Mouse (Mus musculus): Measurements from ENCODE around the gene B230307C23Rik. TPM values are rescaled to one million over a fixed set of nuclear protein-coding genes. Genes with fewer than 3 reads are reported as not detected.
"Not testable (repeated sequence)": the region's sequence is repeated elsewhere in the genome, so short reads cannot be mapped to it uniquely, and the experiment has no call there.

B230307C23Rik gene
- polyA plus RNA-seq, 2 experiments: 13.5 to 32.9 TPM

DNA sequence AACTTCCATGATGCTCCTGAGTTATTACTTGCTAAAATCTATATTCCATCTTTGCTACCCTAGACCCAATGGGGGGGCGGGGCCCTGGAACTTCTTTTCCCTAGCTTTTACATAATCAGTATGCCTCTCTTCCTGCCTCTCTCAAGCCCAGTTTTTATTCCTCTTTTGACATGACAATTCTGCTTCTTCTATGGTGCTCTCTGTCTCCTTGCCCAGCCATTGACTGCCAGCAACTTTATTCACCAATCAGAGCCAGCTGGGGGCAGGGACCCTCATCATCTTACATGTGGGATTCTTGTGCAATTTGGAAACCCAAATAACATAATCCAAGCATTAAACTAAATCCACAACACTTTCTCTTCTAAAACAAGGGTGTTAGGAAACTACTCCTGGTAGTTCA, 15.8 kb upstream of the B230307C23Rik start:
- Histone ChIP-seq H3K9ac (ENCODE audit: low read depth, low read length, severe bottlenecking) (no peak overlapping the region), H3K9me3 (ENCODE audit: control insufficient read depth, low read length) (no peaks in the 10 kb centered on the region), H3K27me3 (ENCODE audit: control insufficient read depth, insufficient read depth, low read length) (no peaks in the 10 kb centered on the region), H3K36me3 (ENCODE audit: control insufficient read depth, insufficient read depth, low read length) (no peaks in the 10 kb centered on the region), H3K27ac (replicated peaks; ENCODE audit: low read depth, low read length) (no peak overlapping the region), H3K4me2 (replicated peaks; ENCODE audit: low read depth, low read length, severe bottlenecking) (no peak overlapping the region), H3K4me3 (replicated peaks; ENCODE audit: low read length) (no peak overlapping the region), H3K4me1 (ENCODE audit: control insufficient read depth, insufficient read depth, low read length) (no peaks in the 10 kb centered on the region)
- TF ChIP-seq POLR2A (IDR thresholded peaks at IDR 0.05; ENCODE audit: borderline replicate concordance, extremely low read depth, insufficient read depth, insufficient read length): no peak
- no peak for DNase-seq (ENCODE audit: low spot score)
- no peak for ATAC-seq (ENCODE audit: low FRiP score, low read depth)
- WGBS: 100% methylated on average over 1 of the region's 1 CpGs

- Histone ChIP-seq H3K4me1 (ENCODE audit: control insufficient read depth, insufficient read depth, low read length) (no peaks in the 10 kb centered on the region), H3K4me3 (replicated peaks; ENCODE audit: low read length) (no peak overlapping the region), H3K9me3 (ENCODE audit: control insufficient read depth, low read length) (no peaks in the 10 kb centered on the region), H3K36me3 (ENCODE audit: control insufficient read depth, insufficient read depth, low read length) (no peaks in the 10 kb centered on the region), H3K4me2 (replicated peaks; ENCODE audit: low read depth, low read length, severe bottlenecking) (no peak overlapping the region), H3K9ac (ENCODE audit: low read depth, low read length, severe bottlenecking) (no peak overlapping the region), H3K27ac (replicated peaks; ENCODE audit: low read depth, low read length) (no peak overlapping the region), H3K27me3 (ENCODE audit: control insufficient read depth, insufficient read depth, low read length) (no peaks in the 10 kb centered on the region)
- 62% methylated on average over 5 of the region's 5 CpGs for WGBS
- DNase-seq (ENCODE audit: low spot score) (no peak), ATAC-seq (ENCODE audit: low FRiP score, low read depth) (no peak)
- TF ChIP-seq POLR2A (IDR thresholded peaks at IDR 0.05; ENCODE audit: borderline replicate concordance, extremely low read depth, insufficient read depth, insufficient read length): no peak
Measured at GRCm38 (mm10) chr16:97984589-97984988, 12.5 kb upstream of the B230307C23Rik start.

- TF ChIP-seq POLR2A (IDR thresholded peaks at IDR 0.05; ENCODE audit: borderline replicate concordance, extremely low read depth, insufficient read depth, insufficient read length): no peak
Measured at GRCm38 (mm10) chr16:97991517-97991916, 5.6 kb upstream of the B230307C23Rik start.

DNA sequence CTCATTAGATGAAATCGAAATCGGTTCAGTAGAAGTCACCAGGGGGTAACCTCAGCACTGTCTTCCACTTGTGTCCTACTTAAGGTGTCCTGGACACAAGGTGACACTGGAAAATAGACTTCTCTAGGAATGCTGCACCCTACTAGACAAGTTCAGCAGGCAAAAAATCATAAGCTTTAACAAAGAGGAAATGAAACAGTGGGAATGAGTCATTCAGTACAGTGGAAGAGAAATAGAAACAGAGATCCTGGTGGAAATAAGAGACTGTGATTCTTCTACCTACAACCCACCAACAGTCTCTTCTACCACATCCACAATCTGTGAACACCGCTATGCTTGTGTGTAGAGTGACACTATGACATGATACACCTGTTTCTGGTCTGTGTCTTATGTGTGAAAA, 4.6 kb upstream of the B230307C23Rik start:
- H3K36me3 ChIP-seq (ENCODE audit: control insufficient read depth, insufficient read depth, low read length); H3K4me1 ChIP-seq (ENCODE audit: control insufficient read depth, insufficient read depth, low read length); H3K4me2 ChIP-seq (replicated peaks; ENCODE audit: low read depth, low read length, severe bottlenecking); ATAC-seq (ENCODE audit: low FRiP score, low read depth); H3K9me3 ChIP-seq (ENCODE audit: control insufficient read depth, low read length); H3K9ac ChIP-seq (ENCODE audit: low read depth, low read length, severe bottlenecking); H3K4me3 ChIP-seq (replicated peaks; ENCODE audit: low read length); DNase-seq (ENCODE audit: low spot score); H3K27me3 ChIP-seq (ENCODE audit: control insufficient read depth, insufficient read depth, low read length); H3K27ac ChIP-seq (replicated peaks; ENCODE audit: low read depth, low read length): not testable (repeated sequence)
- WGBS: 84% methylated on average over 3 of the region's 3 CpGs

More at GRCm38 (mm10) chr16:97991517-97991916, 5.6 kb upstream of the B230307C23Rik start:
- Histone ChIP-seq H3K9me3 (ENCODE audit: control insufficient read depth, low read length) (no peaks in the 10 kb centered on the region), H3K9ac (ENCODE audit: low read depth, low read length, severe bottlenecking) (no peak overlapping the region), H3K4me3 (replicated peaks; ENCODE audit: low read length) (no peak overlapping the region), H3K4me2 (replicated peaks; ENCODE audit: low read depth, low read length, severe bottlenecking) (no peak overlapping the region), H3K36me3 (ENCODE audit: control insufficient read depth, insufficient read depth, low read length) (no peaks in the 10 kb centered on the region), H3K27me3 (ENCODE audit: control insufficient read depth, insufficient read depth, low read length) (no peaks in the 10 kb centered on the region), H3K27ac (replicated peaks; ENCODE audit: low read depth, low read length) (no peak overlapping the region), H3K4me1 (ENCODE audit: control insufficient read depth, insufficient read depth, low read length) (no peaks in the 10 kb centered on the region)
- 77% methylated on average over 2 of the region's 2 CpGs for WGBS
- DNase-seq (ENCODE audit: low spot score) (no peak), ATAC-seq (ENCODE audit: low FRiP score, low read depth) (no peak)

DNA sequence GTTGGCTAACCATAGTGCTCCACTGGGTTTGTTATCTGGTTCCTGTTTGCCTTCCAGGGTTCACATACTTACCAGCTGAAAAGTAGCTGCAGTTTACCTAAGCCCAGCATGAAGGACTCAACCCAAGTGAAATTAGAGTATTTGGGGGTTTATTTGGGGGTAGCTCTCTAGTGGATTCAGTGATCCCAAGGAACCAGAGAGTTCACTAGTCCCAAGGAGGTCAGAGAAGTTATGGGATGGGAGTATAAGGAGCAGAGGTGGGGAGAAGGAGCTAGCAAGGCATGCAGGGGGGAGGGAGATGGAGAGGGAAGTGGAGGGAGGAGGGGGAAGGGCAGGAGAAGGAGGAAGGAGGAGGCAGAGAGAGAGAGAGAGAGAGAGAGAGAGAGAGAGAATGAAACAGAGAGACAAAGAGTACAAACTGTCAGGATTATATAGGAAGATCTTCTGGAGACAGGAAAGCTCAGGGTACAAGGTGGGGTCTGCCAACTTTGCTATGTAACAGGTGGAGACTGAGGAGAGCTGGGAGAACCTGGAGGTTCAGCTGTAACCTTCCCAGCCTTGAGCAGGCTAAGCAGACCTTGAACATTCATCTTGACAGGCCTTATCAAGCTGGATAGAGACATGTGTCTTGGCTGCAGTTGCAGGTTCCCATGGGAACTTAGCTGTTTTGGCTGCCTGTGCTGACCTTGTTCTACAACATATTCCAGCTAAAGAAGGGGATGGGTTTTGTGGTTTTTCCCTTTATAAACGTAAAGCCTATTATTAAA, 1.1 kb upstream of the B230307C23Rik start:
- no peak for DNase-seq (ENCODE audit: low spot score)
- H3K9ac ChIP-seq (ENCODE audit: low read depth, low read length, severe bottlenecking): 0 out of 2 replicates have a peak overlapping the region, but pooled peaks have one; percentile 47

DNA sequence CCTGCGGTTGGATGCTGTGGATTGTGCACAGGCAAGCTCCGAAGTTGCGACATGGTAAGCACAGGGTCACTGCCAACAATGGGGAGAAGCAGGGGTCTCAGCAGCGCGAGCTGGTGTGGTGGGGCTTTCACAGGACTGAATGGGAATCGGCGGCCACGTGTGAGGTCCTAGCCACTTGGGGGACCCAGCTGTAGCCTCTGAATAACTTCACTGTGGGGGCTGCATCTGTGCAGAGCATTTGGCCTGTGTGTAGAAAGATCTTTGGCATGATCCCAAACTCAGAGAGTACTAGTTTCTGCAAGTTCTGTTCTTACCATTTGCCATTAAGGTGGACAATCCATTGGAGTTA, 242 bp downstream of the B230307C23Rik start:
- DNase-seq (ENCODE audit: low spot score); H3K36me3 ChIP-seq (ENCODE audit: control insufficient read depth, insufficient read depth, low read length); H3K4me1 ChIP-seq (ENCODE audit: control insufficient read depth, insufficient read depth, low read length); H3K27me3 ChIP-seq (ENCODE audit: control insufficient read depth, insufficient read depth, low read length): not testable (repeated sequence)
- H3K9me3 ChIP-seq (ENCODE audit: control insufficient read depth, low read length): peaks cover 16% of the 10 kb centered on the region
- ATAC-seq (ENCODE audit: low FRiP score, low read depth): peak; percentile 77
- H3K9ac ChIP-seq (ENCODE audit: low read depth, low read length, severe bottlenecking): peak overlapping the region; percentile 47
- 0 out of 2 replicates have a peak overlapping the region, but pooled peaks have one; percentile 67 for H3K27ac ChIP-seq (replicated peaks; ENCODE audit: low read depth, low read length)
- peak overlapping the region; percentile 40 for H3K4me2 ChIP-seq (replicated peaks; ENCODE audit: low read depth, low read length, severe bottlenecking)
- peak overlapping the region; percentile 49 for H3K4me3 ChIP-seq (replicated peaks; ENCODE audit: low read length)
- WGBS: 0% methylated on average over 8 of the region's 8 CpGs

More for the DNA sequence above, 1.1 kb upstream of the B230307C23Rik start:
- peaks cover 8% of the 10 kb centered on the region; the same call in 1 of the 2 replicates for H3K9me3 ChIP-seq (ENCODE audit: control insufficient read depth, low read length)
- H3K36me3 ChIP-seq (ENCODE audit: control insufficient read depth, insufficient read depth, low read length): no peaks in the 10 kb centered on the region
- peak overlapping the region; percentile 49 for H3K4me3 ChIP-seq (replicated peaks; ENCODE audit: low read length)
- no peak for ATAC-seq (ENCODE audit: low FRiP score, low read depth)
- no peaks in the 10 kb centered on the region for H3K4me1 ChIP-seq (ENCODE audit: control insufficient read depth, insufficient read depth, low read length)
- H3K4me2 ChIP-seq (replicated peaks; ENCODE audit: low read depth, low read length, severe bottlenecking): peak overlapping the region; percentile 40
- 43% methylated on average over 1 of the region's 1 CpGs for WGBS
- no peak for TF ChIP-seq POLR2A (IDR thresholded peaks at IDR 0.05; ENCODE audit: borderline replicate concordance, extremely low read depth, insufficient read depth, insufficient read length)
- H3K27ac ChIP-seq (replicated peaks; ENCODE audit: low read depth, low read length): no peak overlapping the region
- H3K27me3 ChIP-seq (ENCODE audit: control insufficient read depth, insufficient read depth, low read length): no peaks in the 10 kb centered on the region

Data from limb, embryonic 14.5 days (tissue).